Comparison of ENCODE assay signal across 11 mouse cellular contexts in the genomic region with DNA sequence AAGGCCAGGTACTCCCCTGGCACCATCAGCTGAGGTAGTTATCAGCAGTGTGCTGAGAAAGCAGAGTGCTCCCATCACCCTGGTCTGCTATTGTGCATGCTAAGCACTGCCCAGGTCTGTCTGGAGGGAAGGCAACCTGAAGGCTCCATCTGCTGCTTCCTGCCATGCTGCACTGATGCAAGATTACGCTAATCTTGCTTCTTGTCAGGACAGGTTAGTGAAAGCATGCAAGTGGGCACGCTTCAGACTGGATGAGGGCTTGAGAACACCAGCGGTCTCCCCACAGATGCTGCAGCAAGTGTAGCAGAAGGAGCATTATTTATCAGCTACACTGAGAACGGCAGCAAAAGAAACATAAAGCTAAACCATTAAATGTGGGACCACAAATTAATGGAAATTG.
A peak's percentile ranks its signal among the peaks of the same experiment; 100 is the strongest.
DNase-seq lines count a peak whose midpoint lies in the region; ATAC-seq lines count a peak whose summit lies in the region.
"Had no signal": no experiment of that assay in that cellular context is flagged by ENCODE, and none has a peak within 500 bp of the region (broad histone marks: within the 10 kb centered on the region; RNA-seq: fewer than 3 reads in every experiment).

No protein-coding gene starts in this region.

- H3K27ac ChIP-seq in kidney, embryonic 15.5 days = no peak overlapping the region
- H3K27ac ChIP-seq: embryonic facial prominence, embryonic 15.5 days had no signal

- H3K4me3 ChIP-seq in megakaryocyte, embryonic 14.5 days (replicated peaks) = peak overlapping the region; percentile 46
- H3K4me3 ChIP-seq in kidney, embryonic 15.5 days (replicated peaks) = no peak overlapping the region
- H3K4me3 ChIP-seq: embryonic facial prominence, embryonic 15.5 days had no signal

- H3K36me3 ChIP-seq in megakaryocyte, embryonic 14.5 days (replicated peaks; ENCODE audit: low read length) = peaks cover 10% of the 10 kb centered on the region
- no peaks in the 10 kb centered on the region for H3K36me3 ChIP-seq in kidney, embryonic 15.5 days
- H3K36me3 ChIP-seq: embryonic facial prominence, embryonic 15.5 days had no signal

- peaks cover 14% of the 10 kb centered on the region for H3K4me1 ChIP-seq in megakaryocyte, embryonic 14.5 days
- H3K4me1 ChIP-seq in kidney, embryonic 15.5 days = no peaks in the 10 kb centered on the region

- H3K4me2 ChIP-seq in kidney, embryonic 15.5 days = no peak overlapping the region
- H3K4me2 ChIP-seq: embryonic facial prominence, embryonic 15.5 days had no signal

- no peak for ATAC-seq in megakaryocyte, adult 5-6 weeks (ENCODE audit: poor library complexity, severe bottlenecking)
- 0 out of 2 replicates have a peak, but pooled peaks have one; percentile 11 for ATAC-seq in megakaryocyte progenitor cell, adult 5-6 weeks (replicated peaks; ENCODE audit: poor library complexity)
- no peak for ATAC-seq in kidney, embryonic 15.5 days (replicated peaks; ENCODE audit: low FRiP score)

- 84% methylated on average over 4 of the region's 4 CpGs for WGBS in kidney, embryonic 15.5 days

- no peaks in the 10 kb centered on the region for H3K9me3 ChIP-seq in megakaryocyte, embryonic 14.5 days
- no peaks in the 10 kb centered on the region for H3K9me3 ChIP-seq in kidney, embryonic 15.5 days (replicated peaks)
- H3K9me3 ChIP-seq: embryonic facial prominence, embryonic 15.5 days had no signal

- no peak overlapping the region for H3K9ac ChIP-seq in kidney, embryonic 15.5 days
- H3K9ac ChIP-seq: embryonic facial prominence, embryonic 15.5 days had no signal

- DNase-seq in cerebellum, postnatal 25 days = peak; percentile 68 to 70
- DNase-seq in thymus, postnatal 25 days = no peak
- DNase-seq in urinary bladder, postnatal 10 days (ENCODE audit: low spot score) = no peak
- no peak for DNase-seq in ovary, postnatal 10 days (ENCODE audit: low spot score)
- DNase-seq: gastrocnemius, postnatal 10 days; right cerebral cortex, adult 18-20 months had no signal

- H3K27me3 ChIP-seq in megakaryocyte, embryonic 14.5 days (replicated peaks) = no peaks in the 10 kb centered on the region
- no peaks in the 10 kb centered on the region for H3K27me3 ChIP-seq in kidney, embryonic 15.5 days
- H3K27me3 ChIP-seq: embryonic facial prominence, embryonic 15.5 days had no signal

Comparison
In these comparisons a context has a peak if more than half of its experiments do, and no peak if none do; other contexts are left out.
1. DNase-seq: peak in cerebellum, postnatal 25 days (2 of 2); none in thymus, postnatal 25 days (single experiment), urinary bladder, postnatal 10 days (single experiment) and ovary, postnatal 10 days (single experiment).